Mouse (Mus musculus) cerebellum, adult 11-12 months (tissue): ENCODE data around the gene Olfr731.

Experiments used
- DNase-seq: peaks from one replicate; pipeline ENCODE4 v3.0.0; 2022

Olfr731 gene

GRCm38 (mm10) chr14:50241766-50242165 lies at the start of gene Olfr731:
Gene Olfr731, minus strand, starts transcription at chr14:50241866.
- DNase-seq: no peak

- no peak for DNase-seq
Observed at GRCm38 (mm10) chr14:50284106-50284505, 42.4 kb upstream of the Olfr731 start, which contains the start of gene Olfr732. Gene Olfr732, minus strand, starts transcription at chr14:50284206.

- DNase-seq: no peak
Observed at GRCm38 (mm10) chr14:50188098-50188497, 53.6 kb downstream of the Olfr731 start, which contains the start of gene Olfr730. Gene Olfr730, minus strand, starts transcription at chr14:50188198.
